Mouse (Mus musculus) left cerebral cortex, postnatal 10 days (tissue): ENCODE measurements around the gene Mfsd6. TPM values are rescaled to one million over a fixed set of nuclear protein-coding genes. Genes with fewer than 3 reads are reported as not detected.

ENCODE experiments used
- total RNA-seq, 2 experiments: library from RNA; stranded (reverse); gene quantifications; 2 replicates each; pipeline ENCODE4 v1.2.3; 2021

Gene Mfsd6
- total RNA-seq, 2 experiments from 2014 or later = 69.3 to 70.1 TPM

Other genes with a start within 250 kb of the Mfsd6 start
- gene Nab1, start 226.8 kb downstream of the Mfsd6 start, total RNA-seq = 10 to 100 TPM; 28.3 to 29.3 TPM
- gene Nemp2, start 96.8 kb downstream of the Mfsd6 start, total RNA-seq = 1 to 10 TPM; 4.0 to 4.2 TPM
- gene Inpp1, start 90.2 kb upstream of the Mfsd6 start, total RNA-seq = 10 to 100 TPM; 40.6 to 46.6 TPM
- 10 to 100 TPM; 11.9 to 13.3 TPM for gene Hibch, start 117.5 kb upstream of the Mfsd6 start, total RNA-seq